Mouse (Mus musculus) hindbrain, postnatal 0 days (tissue): ENCODE results near the gene Afmid. TPM values are rescaled to one million over a fixed set of nuclear protein-coding genes. Genes with fewer than 3 reads are reported as not detected.

ENCODE experiments used
- ATAC-seq: fragments of 200-750 bp; cut with Nextera tagmentation; 2 replicates; pipeline ENCODE4 v1.8.0; 2017; ENCODE audit warnings: mild to moderate bottlenecking, moderate TSS enrichment, moderate library complexity
- DNase-seq: peaks from one replicate; pipeline ENCODE4 v3.0.0-alpha.2; 2015; ENCODE audit warnings: low spot score
- H3K27ac ChIP-seq: fragments of 300-500 bp; sonication (generic); 2 replicates; pipeline ENCODE4 v1.5.1; 2014; ENCODE audit warnings: mild to moderate bottlenecking
- H3K27me3 ChIP-seq: fragments of 300-500 bp; sonication (generic); 2 replicates; pipeline ENCODE4 v1.6.1; 2014; ENCODE audit warnings: low read length, mixed read lengths; ENCODE audit not compliant: insufficient read depth
- H3K36me3 ChIP-seq: fragments of 300-500 bp; sonication (generic); 2 replicates; pipeline ENCODE4 v1.6.1; 2014; ENCODE audit warnings: low read length, mixed read lengths; ENCODE audit not compliant: insufficient read depth
- H3K4me1 ChIP-seq: fragments of 300-500 bp; sonication (generic); 2 replicates; pipeline ENCODE4 v1.6.1; 2014; ENCODE audit warnings: antibody characterized with exemption, low read length, mixed read lengths; ENCODE audit not compliant: insufficient read depth
- H3K4me2 ChIP-seq: fragments of 300-500 bp; sonication (generic); 2 replicates; pipeline ENCODE4 v1.6.1; 2014; ENCODE audit warnings: low read depth, mild to moderate bottlenecking, low read length, moderate library complexity, mixed read lengths
- H3K4me3 ChIP-seq: fragments of 300-500 bp; sonication (generic); 2 replicates; pipeline ENCODE4 v1.5.1; 2014; ENCODE audit warnings: low read length
- H3K9ac ChIP-seq: fragments of 300-500 bp; sonication (generic); replicated peaks from 2 replicates; pipeline ENCODE4 v1.6.1; 2014; ENCODE audit warnings: mild to moderate bottlenecking, low read length, moderate library complexity, mixed read lengths
- H3K9me3 ChIP-seq: fragments of 300-500 bp; sonication (generic); 2 replicates; pipeline ENCODE4 v1.6.1; 2016; ENCODE audit warnings: low read length, mixed read lengths
- CTCF ChIP-seq: IDR thresholded peaks from 2 replicates; pipeline ENCODE4 v1.5.1; 2016; ENCODE audit warnings: antibody characterized with exemption, control low read depth, low read depth
- WGBS: fragments of 180-500 bp; shearing (Covaris S2); extraction: QIAGEN DNeasy Blood & Tissue Kit; methylation state at CpG from one replicate; pipeline ENCODE4 v1.1.7; 2014; 5-methylcytosine and 5-hydroxymethylcytosine counted together
- polyA plus RNA-seq: library from polyadenylated mRNA; unstranded; fragments of >200 nt; fragmentation: Nextera tagmentation; extraction: Ambion mirVana; gene quantifications from 2 replicates; pipeline ENCODE4 v1.2.1, GENCODE M21; 2015
- total RNA-seq: library from RNA; depleted of rRNA; stranded (reverse); fragments of >200 nt; gene quantifications from 2 replicates; pipeline ENCODE4 v1.2.3, GENCODE M21; 2014; rRNA removed

Afmid gene
- total and polyA plus RNA-seq, 2 experiments from 2014 or later: 4.8 to 7.9 TPM

- no peaks in the 10 kb centered on the region for H3K9me3 ChIP-seq
- H3K9ac ChIP-seq: 0 out of 2 replicates have a peak overlapping the region, but pooled peaks have one; percentile 2
- no peak for ATAC-seq
- peak overlapping the region; percentile 29; the same call in 1 of the 2 replicates for H3K27ac ChIP-seq
- no peak for TF ChIP-seq CTCF
- WGBS: 12% methylated on average over 8 of the region's 8 CpGs
- H3K36me3 ChIP-seq: no peaks in the 10 kb centered on the region
- DNase-seq: peak; percentile 25
- H3K4me1 ChIP-seq: peaks cover 27% of the 10 kb centered on the region
- H3K4me2 ChIP-seq: no peak overlapping the region
- H3K27me3 ChIP-seq: no peaks in the 10 kb centered on the region
- no peak overlapping the region for H3K4me3 ChIP-seq
Observed at GRCm38 (mm10) chr11:117881787-117882186, 56.1 kb downstream of the Afmid start.

- H3K9me3 ChIP-seq: no peaks in the 10 kb centered on the region
- H3K4me3 ChIP-seq: no peak overlapping the region
- H3K4me1 ChIP-seq: peaks cover 27% of the 10 kb centered on the region
- H3K9ac ChIP-seq: 0 out of 2 replicates have a peak overlapping the region, but pooled peaks have one; percentile 2
- H3K27ac ChIP-seq: 0 out of 2 replicates have a peak overlapping the region, but pooled peaks have one; percentile 29
- H3K27me3 ChIP-seq: no peaks in the 10 kb centered on the region
- no peak for DNase-seq
- TF ChIP-seq CTCF: no peak
- 58% methylated on average over 1 of the region's 1 CpGs for WGBS
- H3K36me3 ChIP-seq: no peaks in the 10 kb centered on the region
- no peak overlapping the region for H3K4me2 ChIP-seq
- no peak for ATAC-seq
Observed at GRCm38 (mm10) chr11:117882208-117882607, 56.5 kb downstream of the Afmid start.

GRCm38 (mm10) chr11:117886000-117886399, 60.3 kb downstream of the Afmid start:
- H3K4me1 ChIP-seq: peaks cover 38% of the 10 kb centered on the region
- no peak for ATAC-seq
- no peaks in the 10 kb centered on the region for H3K9me3 ChIP-seq
- TF ChIP-seq CTCF: no peak
- 59% methylated on average over 5 of the region's 5 CpGs for WGBS
- H3K36me3 ChIP-seq: no peaks in the 10 kb centered on the region
- DNase-seq: no peak
- H3K27ac ChIP-seq: no peak overlapping the region
- no peak overlapping the region for H3K4me2 ChIP-seq
- H3K9ac ChIP-seq: no peak overlapping the region
- no peak overlapping the region for H3K4me3 ChIP-seq
- peaks cover 4% of the 10 kb centered on the region; the same call in 1 of the 2 replicates for H3K27me3 ChIP-seq

DNA sequence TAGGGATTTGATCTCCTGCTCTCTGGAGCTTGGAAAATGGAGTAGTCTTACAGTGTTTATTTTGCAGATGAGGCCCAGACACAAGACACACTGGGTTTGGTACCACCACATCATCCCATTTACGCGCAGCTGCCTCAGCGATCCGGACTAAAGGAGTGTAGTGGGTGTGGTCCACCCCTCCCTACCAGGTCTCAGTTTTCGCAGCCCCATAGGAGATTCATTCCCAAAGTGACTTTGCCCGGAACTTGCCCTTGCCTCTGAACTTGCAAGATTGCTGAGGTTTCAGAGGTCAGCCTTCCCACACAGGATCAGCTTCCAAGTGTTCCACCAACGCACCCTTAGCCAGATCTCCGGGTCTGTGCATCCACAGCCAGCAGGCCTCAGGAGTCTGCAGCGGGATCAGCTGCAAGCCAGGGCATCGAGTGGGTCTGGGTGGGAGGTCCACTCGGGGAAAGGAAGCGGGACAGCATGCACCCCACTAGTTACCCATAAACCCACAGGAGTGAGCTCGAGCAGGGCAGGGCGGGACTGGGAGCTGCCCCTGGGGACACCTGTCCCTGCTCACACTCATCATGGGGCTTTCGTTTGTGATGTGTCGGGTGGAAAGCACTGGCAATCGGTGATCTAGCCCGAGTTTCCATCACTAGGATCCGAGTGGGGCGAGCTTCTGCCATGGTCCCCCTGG, 62.6 kb downstream of the Afmid start:
- no peak for TF ChIP-seq CTCF
- no peak for DNase-seq
- no peaks in the 10 kb centered on the region for H3K9me3 ChIP-seq
- peaks cover 23% of the 10 kb centered on the region for H3K4me1 ChIP-seq
- peak overlapping the region; percentile 24; the same call in 1 of the 2 replicates for H3K9ac ChIP-seq
- WGBS: 32% methylated on average over 20 of the region's 20 CpGs
- peak overlapping the region; percentile 43 for H3K4me2 ChIP-seq
- no peaks in the 10 kb centered on the region for H3K36me3 ChIP-seq
- H3K4me3 ChIP-seq: no peak overlapping the region
- no peak for ATAC-seq
- H3K27ac ChIP-seq: no peak overlapping the region
- peaks cover 4% of the 10 kb centered on the region; the same call in 1 of the 2 replicates for H3K27me3 ChIP-seq

GRCm38 (mm10) chr11:117888853-117889822, 63.4 kb downstream of the Afmid start:
- H3K9me3 ChIP-seq: no peaks in the 10 kb centered on the region
- H3K27ac ChIP-seq: no peak overlapping the region
- peaks cover 23% of the 10 kb centered on the region for H3K4me1 ChIP-seq
- TF ChIP-seq CTCF: no peak
- peak; percentile 53 for DNase-seq
- peaks cover 4% of the 10 kb centered on the region; the same call in 1 of the 2 replicates for H3K27me3 ChIP-seq
- peak overlapping the region; percentile 43 for H3K4me2 ChIP-seq
- H3K36me3 ChIP-seq: no peaks in the 10 kb centered on the region
- H3K4me3 ChIP-seq: peak overlapping the region; percentile 11; the same call in 1 of the 2 replicates
- peak; percentile 48; the same call in 1 of the 2 replicates for ATAC-seq
- WGBS: 6% methylated on average over 33 of the region's 33 CpGs
- peak overlapping the region; percentile 24; the same call in 1 of the 2 replicates for H3K9ac ChIP-seq

Other genes starting within 250 kb of the Afmid start
- gene Tnrc6c, start 171.6 kb upstream of the Afmid start, total RNA-seq: 56.4 and 64.9 TPM in 2 replicates
- 18.3 and 19.7 TPM in 2 replicates for gene Tnrc6c, start 171.6 kb upstream of the Afmid start, polyA plus RNA-seq
- gene Tmc8, start 43.8 kb upstream of the Afmid start, total RNA-seq: 0.73 and 0.75 TPM in 2 replicates
- gene Tmc8, start 43.8 kb upstream of the Afmid start, polyA plus RNA-seq: 0.44 and 0.86 TPM in 2 replicates
- 3.3 and 4.7 TPM in 2 replicates for gene Tmc6, start 43.7 kb upstream of the Afmid start, total RNA-seq
- 3.2 and 4.9 TPM in 2 replicates for gene Tmc6, start 43.7 kb upstream of the Afmid start, polyA plus RNA-seq
- gene 6030468B19Rik, start 28.3 kb upstream of the Afmid start, total RNA-seq: not detected in 2 replicates
- not detected in 2 replicates for gene 6030468B19Rik, start 28.3 kb upstream of the Afmid start, polyA plus RNA-seq
- gene Gm20708, start 16.3 kb upstream of the Afmid start, total RNA-seq: 2.6 TPM in 1 of 2 replicates, not detected in the other
- 0.67 and 1.4 TPM in 2 replicates for gene Gm20708, start 16.3 kb upstream of the Afmid start, polyA plus RNA-seq
- gene Syngr2, start 16.3 kb upstream of the Afmid start, total RNA-seq: 21.5 and 31.7 TPM in 2 replicates
- gene Syngr2, start 16.3 kb upstream of the Afmid start, polyA plus RNA-seq: 17.2 and 18.8 TPM in 2 replicates
- 26.1 and 31.5 TPM in 2 replicates for gene Tk1, start 168 bp downstream of the Afmid start, total RNA-seq
- gene Tk1, start 168 bp downstream of the Afmid start, polyA plus RNA-seq: 21.2 and 25.0 TPM in 2 replicates
- 5.6 and 14.6 TPM in 2 replicates for gene Birc5, start 23.3 kb downstream of the Afmid start, total RNA-seq
- 45.3 and 50.4 TPM in 2 replicates for gene Birc5, start 23.3 kb downstream of the Afmid start, polyA plus RNA-seq
- gene Tmem235, start 34.8 kb downstream of the Afmid start, total RNA-seq: 0.31 and 0.58 TPM in 2 replicates
- 0.09 TPM in 1 of 2 replicates, not detected in the other for gene Tmem235, start 34.8 kb downstream of the Afmid start, polyA plus RNA-seq
- gene Tha1, start 47.6 kb downstream of the Afmid start, total RNA-seq: 1.9 and 4.7 TPM in 2 replicates
- gene Tha1, start 47.6 kb downstream of the Afmid start, polyA plus RNA-seq: 2.0 and 3.4 TPM in 2 replicates
- 12.3 and 12.4 TPM in 2 replicates for gene Socs3, start 144.1 kb downstream of the Afmid start, total RNA-seq
- gene Socs3, start 144.1 kb downstream of the Afmid start, polyA plus RNA-seq: 6.0 and 7.0 TPM in 2 replicates
- 72.7 and 85.0 TPM in 2 replicates for gene Pgs1, start 160.4 kb downstream of the Afmid start, total RNA-seq
- 57.2 and 58.3 TPM in 2 replicates for gene Pgs1, start 160.4 kb downstream of the Afmid start, polyA plus RNA-seq